Mouse (Mus musculus) midbrain, embryonic 10.5 days (tissue): ENCODE results near the gene Hexim1. TPM values are rescaled to one million over a fixed set of nuclear protein-coding genes. Genes with fewer than 3 reads are reported as not detected.

Experiments used
- DNase-seq: peaks from one replicate; pipeline ENCODE4 v3.0.0-alpha.2; 2017; ENCODE audit warnings: low spot score
- H3K27ac ChIP-seq: fragments of 300-500 bp; sonication (generic); replicated peaks from 2 replicates; pipeline ENCODE4 v1.5.1; 2016; ENCODE audit warnings: mild to moderate bottlenecking
- H3K27me3 ChIP-seq: fragments of 300-500 bp; sonication (generic); 2 replicates; pipeline ENCODE4 v1.6.1; 2016; ENCODE audit warnings: low read depth, mild to moderate bottlenecking; ENCODE audit not compliant: poor library complexity, severe bottlenecking
- H3K36me3 ChIP-seq: fragments of 300-500 bp; sonication (generic); 2 replicates; pipeline ENCODE4 v1.6.1; 2016; ENCODE audit warnings: mild to moderate bottlenecking, moderate library complexity
- H3K4me1 ChIP-seq: fragments of 300-500 bp; sonication (generic); 2 replicates; pipeline ENCODE4 v1.6.1; 2016
- H3K4me3 ChIP-seq: fragments of 300-500 bp; sonication (generic); 2 replicates; pipeline ENCODE4 v1.5.1; 2016; ENCODE audit warnings: mild to moderate bottlenecking, moderate library complexity
- H3K9me3 ChIP-seq: fragments of 300-500 bp; sonication (generic); replicated peaks from 2 replicates; pipeline ENCODE4 v1.6.1; 2016; ENCODE audit warnings: mild to moderate bottlenecking
- WGBS: fragments of 180-500 bp; shearing (Covaris S2); methylation state at CpG from one replicate; pipeline ENCODE4 v1.1.7; 2016; 5-methylcytosine and 5-hydroxymethylcytosine counted together
- polyA plus RNA-seq: library from polyadenylated mRNA; unstranded; fragments of >200 nt; fragmentation: Nextera tagmentation; extraction: Ambion mirVana; gene quantifications from 2 replicates; pipeline ENCODE4 v1.2.1, GENCODE M21; 2016

The Hexim1 gene
- polyA plus RNA-seq, 1 experiment from 2014 or later = 2.7 TPM

DNA sequence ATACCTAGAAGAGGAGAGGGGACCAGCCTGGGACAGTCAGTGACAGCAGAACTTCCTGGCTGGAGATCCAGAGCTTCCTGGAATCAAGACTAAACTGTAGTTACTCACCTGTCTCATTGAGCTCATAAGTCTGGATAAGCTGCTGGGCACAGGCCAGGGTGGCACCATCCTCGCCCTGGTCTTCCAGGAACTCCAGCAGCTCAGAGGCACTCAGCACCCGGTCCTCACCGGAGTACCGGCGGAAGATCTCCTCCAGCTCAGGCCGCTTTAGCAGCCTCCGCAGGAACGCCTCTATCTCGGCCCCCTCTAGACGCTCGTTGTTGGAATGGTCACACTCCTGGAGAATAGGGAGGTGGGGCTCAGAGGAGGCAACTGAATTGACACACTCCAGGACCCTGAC is 37.9 kb upstream of the Hexim1 start:
- no peak for DNase-seq
- H3K36me3 ChIP-seq = no peaks in the 10 kb centered on the region
- no peak overlapping the region for H3K4me3 ChIP-seq
- peaks cover 53% of the 10 kb centered on the region for H3K27me3 ChIP-seq
- peaks cover 28% of the 10 kb centered on the region for H3K4me1 ChIP-seq
- H3K27ac ChIP-seq = no peak overlapping the region
- WGBS = 85% methylated on average over 11 of the region's 11 CpGs
- no peaks in the 10 kb centered on the region for H3K9me3 ChIP-seq

- peaks cover 15% of the 10 kb centered on the region for H3K4me1 ChIP-seq
- H3K4me3 ChIP-seq = peak overlapping the region; percentile 50
- no peaks in the 10 kb centered on the region for H3K36me3 ChIP-seq
- peak; percentile 51 for DNase-seq
- H3K9me3 ChIP-seq = no peaks in the 10 kb centered on the region
- H3K27me3 ChIP-seq = peaks cover 57% of the 10 kb centered on the region
- WGBS = 1% methylated on average over 43 of the region's 43 CpGs
- peak overlapping the region; percentile 71 for H3K27ac ChIP-seq
Measured at GRCm38 (mm10) chr11:103080323-103081091, 35.5 kb upstream of the Hexim1 start.

DNA sequence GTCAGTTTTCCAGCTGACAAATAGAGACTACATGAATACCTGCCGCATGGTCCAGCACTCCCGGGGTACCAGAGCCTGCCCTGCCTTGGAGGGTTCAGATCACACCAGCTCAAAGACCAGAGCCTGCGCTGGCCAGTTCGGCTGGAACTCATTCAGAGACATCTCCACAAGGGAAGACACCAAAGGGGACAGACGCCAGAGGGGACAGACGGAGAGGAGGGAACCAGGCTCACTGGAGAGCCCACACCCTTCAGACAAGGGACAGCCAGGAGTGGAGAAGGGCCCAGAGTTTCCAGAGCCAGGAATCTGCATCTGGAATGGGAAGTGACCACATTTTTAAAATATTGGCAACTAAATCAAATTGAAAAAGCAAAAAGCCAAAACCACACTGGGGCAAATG is 34.4 kb upstream of the Hexim1 start:
- Histone ChIP-seq H3K36me3 (no peaks in the 10 kb centered on the region), H3K4me3 (no peak overlapping the region), H3K27ac (no peak overlapping the region), H3K9me3 (no peaks in the 10 kb centered on the region), H3K4me1 (peaks cover 15% of the 10 kb centered on the region), H3K27me3 (peaks cover 57% of the 10 kb centered on the region)
- WGBS = 55% methylated on average over 6 of the region's 6 CpGs
- DNase-seq = no peak

- peaks cover 33% of the 10 kb centered on the region for H3K27me3 ChIP-seq
- WGBS = 99% methylated on average over 7 of the region's 7 CpGs
- H3K4me3 ChIP-seq = no peak overlapping the region
- no peaks in the 10 kb centered on the region for H3K9me3 ChIP-seq
- H3K27ac ChIP-seq = no peak overlapping the region
- no peak for DNase-seq
- H3K36me3 ChIP-seq = no peaks in the 10 kb centered on the region
- H3K4me1 ChIP-seq = peaks cover 24% of the 10 kb centered on the region
Measured at GRCm38 (mm10) chr11:103093306-103093705, 22.7 kb upstream of the Hexim1 start.

DNA sequence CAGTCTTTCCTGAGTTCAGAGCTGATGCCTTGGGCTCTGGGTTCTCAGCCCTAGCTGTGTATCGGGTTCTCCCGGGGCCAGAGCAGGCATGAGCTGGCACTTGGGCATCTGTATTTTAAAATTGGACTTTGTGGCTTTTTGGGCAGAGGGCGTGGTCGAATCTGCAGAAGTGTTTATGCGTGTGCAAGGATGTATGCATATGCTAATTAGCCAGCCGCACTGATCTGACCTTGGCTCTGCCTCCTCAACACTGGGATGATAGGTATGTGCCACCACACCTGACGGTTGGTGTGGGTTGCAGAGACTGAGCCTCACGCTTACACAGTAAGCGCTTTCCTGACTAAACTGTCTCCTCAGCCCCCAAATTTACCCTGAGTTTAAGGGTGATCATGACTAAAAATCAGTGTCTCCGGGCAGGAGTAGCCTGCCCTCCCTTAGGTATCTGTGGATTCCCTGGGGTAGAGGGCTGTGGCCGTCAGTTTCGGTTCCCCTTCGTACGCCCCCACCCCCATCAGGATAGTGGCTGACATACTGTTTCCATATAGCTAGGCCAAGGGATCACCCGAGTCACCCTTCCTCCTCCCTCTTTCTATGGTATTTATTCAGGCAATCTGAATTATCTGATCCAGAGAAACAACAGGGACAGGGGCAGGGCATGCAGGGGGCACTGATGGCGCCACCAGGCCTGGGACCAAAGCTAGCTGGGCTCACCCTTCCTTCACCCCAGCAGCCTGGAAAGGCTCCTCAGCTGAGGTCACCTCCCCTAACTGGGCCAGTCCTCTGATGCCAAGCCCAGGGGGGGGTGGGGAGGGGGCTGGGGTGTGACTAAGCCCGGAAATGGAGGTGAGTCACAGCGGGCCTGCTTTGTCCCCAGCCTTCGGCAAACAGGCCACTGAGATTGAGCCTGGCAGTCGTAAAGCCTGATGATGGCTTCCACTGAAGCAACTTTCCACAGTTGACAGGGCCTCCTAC is 21.9 kb upstream of the Hexim1 start:
- no peak for DNase-seq
- Histone ChIP-seq H3K27ac (no peak overlapping the region; the same call in 1 of the 2 replicates), H3K4me1 (peaks cover 29% of the 10 kb centered on the region), H3K9me3 (no peaks in the 10 kb centered on the region), H3K36me3 (no peaks in the 10 kb centered on the region), H3K27me3 (peaks cover 41% of the 10 kb centered on the region), H3K4me3 (no peak overlapping the region)
- 80% methylated on average over 20 of the region's 20 CpGs for WGBS

DNA sequence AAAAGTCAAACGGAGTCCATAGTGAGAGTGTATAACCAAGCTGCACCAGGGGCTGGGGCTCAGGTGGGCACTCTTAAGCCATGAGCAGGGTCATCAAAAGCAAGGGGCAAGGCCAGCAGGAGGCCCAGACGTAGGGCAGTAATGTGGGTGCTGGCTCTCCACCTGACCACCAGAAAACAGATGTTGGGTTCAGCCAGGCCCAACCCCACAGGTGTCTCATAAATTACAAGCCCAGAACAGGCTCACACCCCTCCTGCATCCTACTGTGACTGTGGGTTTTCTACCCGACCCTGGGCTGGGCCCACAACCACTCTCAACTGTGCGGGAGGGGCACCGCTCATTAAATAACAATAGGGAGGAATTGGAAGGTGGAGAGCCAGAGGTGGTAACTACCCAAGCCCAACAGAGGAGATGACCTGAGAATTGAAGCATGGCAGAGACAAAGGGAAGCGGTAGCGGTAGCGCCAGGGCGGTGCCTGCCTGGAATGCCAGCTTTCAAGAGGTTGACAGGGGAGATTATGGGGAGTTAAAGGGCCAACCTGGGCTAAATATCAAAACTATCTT is 20.8 kb upstream of the Hexim1 start:
- Histone ChIP-seq H3K4me3 (no peak overlapping the region), H3K27me3 (peaks cover 52% of the 10 kb centered on the region), H3K4me1 (peaks cover 33% of the 10 kb centered on the region), H3K9me3 (no peaks in the 10 kb centered on the region), H3K27ac (no peak overlapping the region), H3K36me3 (no peaks in the 10 kb centered on the region)
- WGBS = 55% methylated on average over 9 of the region's 9 CpGs
- DNase-seq = no peak

DNA sequence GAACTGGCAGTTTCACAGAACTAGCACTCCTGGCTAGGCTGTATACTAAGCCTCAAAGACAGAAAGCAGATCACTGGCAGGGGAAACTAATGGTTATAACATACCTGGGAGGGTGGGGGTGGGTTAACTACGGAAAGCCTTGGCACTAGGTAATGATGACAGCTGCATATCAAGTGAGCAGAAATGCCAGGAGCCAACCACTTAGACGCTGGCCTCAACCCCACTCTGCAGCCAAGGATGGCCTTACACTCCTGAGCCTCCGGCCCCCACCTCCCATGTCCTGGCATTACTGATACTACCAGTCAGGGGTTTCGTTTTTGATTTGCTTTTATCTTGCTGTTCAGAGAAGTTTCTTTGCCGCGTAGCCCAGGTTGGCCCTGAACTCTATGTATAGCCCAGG is 20.2 kb upstream of the Hexim1 start:
- H3K9me3 ChIP-seq = no peaks in the 10 kb centered on the region
- H3K36me3 ChIP-seq = no peaks in the 10 kb centered on the region
- 93% methylated on average over 6 of the region's 6 CpGs for whole genome bisulfite sequencing
- no peak overlapping the region for H3K27ac ChIP-seq
- no peak for DNase-seq
- peaks cover 58% of the 10 kb centered on the region for H3K27me3 ChIP-seq
- H3K4me1 ChIP-seq = peaks cover 33% of the 10 kb centered on the region
- H3K4me3 ChIP-seq = no peak overlapping the region

- no peaks in the 10 kb centered on the region for H3K9me3 ChIP-seq
- H3K27ac ChIP-seq = peak overlapping the region; percentile 60; the same call in 1 of the 2 replicates
- peaks cover 46% of the 10 kb centered on the region for H3K4me1 ChIP-seq
- H3K4me3 ChIP-seq = peak overlapping the region; percentile 28
- H3K36me3 ChIP-seq = no peaks in the 10 kb centered on the region
- 20% methylated on average over 22 of the region's 22 CpGs for WGBS
- peaks cover 72% of the 10 kb centered on the region for H3K27me3 ChIP-seq
- peak; percentile 52 for DNase-seq
Measured at GRCm38 (mm10) chr11:103096979-103097894, 18.8 kb upstream of the Hexim1 start.

DNA sequence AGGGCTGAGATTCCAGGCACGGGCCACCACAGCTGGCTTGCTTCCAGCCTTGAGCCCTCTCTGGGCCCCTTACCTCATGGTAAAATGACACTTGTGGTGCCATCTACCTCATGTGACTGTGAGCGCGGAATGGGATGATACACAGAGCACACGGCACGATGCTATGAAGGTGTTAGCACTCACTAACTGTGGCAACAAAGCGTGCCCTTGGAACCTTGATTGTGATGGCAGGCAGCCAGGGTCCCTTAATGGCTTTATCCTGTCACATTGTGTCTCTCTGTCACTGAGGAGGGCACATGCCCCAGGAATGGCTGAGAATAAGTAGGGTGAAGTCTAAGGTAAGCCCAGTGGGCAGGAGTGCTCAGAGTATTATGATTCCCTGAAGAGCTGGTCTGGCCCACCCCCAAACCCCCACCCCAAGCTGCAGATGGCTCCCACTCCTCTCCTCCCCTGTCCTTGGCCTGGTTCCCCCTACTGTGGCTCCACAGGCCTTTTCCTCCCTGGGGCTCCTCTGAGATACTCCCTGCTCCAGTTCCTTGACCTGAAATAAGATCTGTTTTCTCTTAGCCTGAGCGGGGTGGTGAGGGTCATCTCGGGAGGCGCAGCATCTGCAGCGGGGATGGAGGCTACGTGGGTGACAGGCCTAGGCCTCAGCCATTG is 17.4 kb upstream of the Hexim1 start:
- H3K36me3 ChIP-seq = no peaks in the 10 kb centered on the region
- peaks cover 60% of the 10 kb centered on the region for H3K4me1 ChIP-seq
- H3K27me3 ChIP-seq = peaks cover 84% of the 10 kb centered on the region
- no peaks in the 10 kb centered on the region for H3K9me3 ChIP-seq
- no peak for DNase-seq
- WGBS = 66% methylated on average over 11 of the region's 11 CpGs
- no peak overlapping the region for H3K4me3 ChIP-seq
- H3K27ac ChIP-seq = peak overlapping the region; percentile 10; the same call in 1 of the 2 replicates

- WGBS = 54% methylated on average over 12 of the region's 12 CpGs
- peaks cover 61% of the 10 kb centered on the region for H3K4me1 ChIP-seq
Measured at GRCm38 (mm10) chr11:103099352-103099940, 16.6 kb upstream of the Hexim1 start.

GRCm38 (mm10) chr11:103100361-103100760 is 15.7 kb upstream of the Hexim1 start:
- DNase-seq = no peak
- WGBS = 73% methylated on average over 8 of the region's 8 CpGs
- H3K27me3 ChIP-seq = peaks cover 96% of the 10 kb centered on the region
- peak overlapping the region; percentile 60; the same call in 1 of the 2 replicates for H3K4me3 ChIP-seq
- H3K27ac ChIP-seq = no peak overlapping the region
- no peaks in the 10 kb centered on the region for H3K36me3 ChIP-seq
- H3K9me3 ChIP-seq = no peaks in the 10 kb centered on the region
- peaks cover 60% of the 10 kb centered on the region for H3K4me1 ChIP-seq

More at GRCm38 (mm10) chr11:103099352-103099940, 16.6 kb upstream of the Hexim1 start:
- Histone ChIP-seq H3K36me3 (no peaks in the 10 kb centered on the region), H3K9me3 (no peaks in the 10 kb centered on the region), H3K27ac (no peak overlapping the region), H3K27me3 (peaks cover 92% of the 10 kb centered on the region), H3K4me3 (no peak overlapping the region)
- no peak for DNase-seq
